Mouse (Mus musculus) heart, adult 8-10 months (tissue): Measurements from ENCODE around the gene Tesmin. TPM values are rescaled to one million over a fixed set of nuclear protein-coding genes. Genes with fewer than 3 reads are reported as not detected.

Experiments
- DNase-seq: peaks from one replicate; pipeline ENCODE4 v3.0.0; 2022; ENCODE audit warnings: low spot score
- total RNA-seq, 4 experiments: library from RNA; stranded (reverse); gene quantifications; 2 replicates each; pipeline ENCODE4 v1.2.4; 2022

The Tesmin gene
- total RNA-seq, 4 experiments from 2014 or later: 2.4 to 5.1 (median 3.1) TPM

GRCm38 (mm10) chr19:3392384-3392783, 3.7 kb downstream of the Tesmin start:
- DNase-seq: no peak

- no peak for DNase-seq
Measured at GRCm38 (mm10) chr19:3394216-3394615, 5.6 kb downstream of the Tesmin start.

- no peak for DNase-seq
Measured at GRCm38 (mm10) chr19:3400057-3400456, 11.4 kb downstream of the Tesmin start.

GRCm38 (mm10) chr19:3401504-3401903, 12.8 kb downstream of the Tesmin start:
- DNase-seq: no peak

- no peak for DNase-seq
Measured at GRCm38 (mm10) chr19:3401943-3402342, 13.3 kb downstream of the Tesmin start.

- DNase-seq: no peak
Measured at GRCm38 (mm10) chr19:3402390-3402789, 13.7 kb downstream of the Tesmin start.

- DNase-seq: no peak
Measured at GRCm38 (mm10) chr19:3404030-3404429, 15.4 kb downstream of the Tesmin start.

- no peak for DNase-seq
Measured at GRCm38 (mm10) chr19:3405531-3406281, 17.0 kb downstream of the Tesmin start.

GRCm38 (mm10) chr19:3414268-3414733, 25.6 kb downstream of the Tesmin start, which contains the start of gene Gal:
Gene Gal (minus strand): TSS chr19:3414544.
- DNase-seq: no peak

- no peak for DNase-seq
Measured at GRCm38 (mm10) chr19:3419251-3419650, 30.6 kb downstream of the Tesmin start.

- DNase-seq: no peak
Measured at GRCm38 (mm10) chr19:3422488-3422887, 33.8 kb downstream of the Tesmin start.

- DNase-seq: no peak
Measured at GRCm38 (mm10) chr19:3422981-3423380, 34.3 kb downstream of the Tesmin start.

- DNase-seq: no peak
Measured at GRCm38 (mm10) chr19:3424214-3424613, 35.6 kb downstream of the Tesmin start.

- no peak for DNase-seq
Measured at GRCm38 (mm10) chr19:3428057-3428830, 39.6 kb downstream of the Tesmin start.

- DNase-seq: no peak
Measured at GRCm38 (mm10) chr19:3429156-3429816, 40.6 kb downstream of the Tesmin start.

- DNase-seq: no peak
Measured at GRCm38 (mm10) chr19:3431066-3431465, 42.4 kb downstream of the Tesmin start.

GRCm38 (mm10) chr19:3431969-3432368, 43.3 kb downstream of the Tesmin start:
- DNase-seq: no peak

- DNase-seq: no peak
Measured at GRCm38 (mm10) chr19:3434124-3434523, 45.5 kb downstream of the Tesmin start.

- no peak for DNase-seq
Measured at GRCm38 (mm10) chr19:3434641-3435040, 46.0 kb downstream of the Tesmin start.

- DNase-seq: no peak
Measured at GRCm38 (mm10) chr19:3435824-3436223, 47.2 kb downstream of the Tesmin start.

- no peak for DNase-seq
Measured at GRCm38 (mm10) chr19:3436840-3437239, 48.2 kb downstream of the Tesmin start.

GRCm38 (mm10) chr19:3437980-3438379, 49.3 kb downstream of the Tesmin start:
- DNase-seq: no peak
